Mouse (Mus musculus) intestine, postnatal 0 days (tissue): ENCODE data around the gene Rasgef1c. TPM values are rescaled to one million over a fixed set of nuclear protein-coding genes. Genes with fewer than 3 reads are reported as not detected.

ENCODE experiments used
- ATAC-seq: fragments of 200-750 bp; cut with Nextera tagmentation; 2 replicates; pipeline ENCODE4 v1.8.0; 2017; ENCODE audit warnings: mild to moderate bottlenecking, moderate TSS enrichment, moderate library complexity
- H3K27ac ChIP-seq: fragments of 300-500 bp; sonication (generic); 2 replicates; pipeline ENCODE4 v1.5.1; 2014; ENCODE audit warnings: mild to moderate bottlenecking, low read depth, low read length, moderate library complexity
- H3K27me3 ChIP-seq: fragments of 300-500 bp; sonication (generic); replicated peaks from 2 replicates; pipeline ENCODE4 v1.6.1; 2014; ENCODE audit warnings: low read length, mixed read lengths; ENCODE audit not compliant: control insufficient read depth, insufficient read depth
- H3K36me3 ChIP-seq: fragments of 300-500 bp; sonication (generic); 2 replicates; pipeline ENCODE4 v1.6.1; 2014; ENCODE audit warnings: mild to moderate bottlenecking, moderate library complexity; ENCODE audit not compliant: control insufficient read depth, insufficient read depth
- H3K4me1 ChIP-seq: fragments of 300-500 bp; sonication (generic); replicated peaks from 2 replicates; pipeline ENCODE4 v1.6.1; 2014; ENCODE audit warnings: antibody characterized with exemption, low read length, mixed read lengths; ENCODE audit not compliant: control insufficient read depth, insufficient read depth
- H3K4me2 ChIP-seq: fragments of 300-500 bp; sonication (generic); replicated peaks from 2 replicates; pipeline ENCODE4 v1.6.1; 2014; ENCODE audit warnings: low read depth, mild to moderate bottlenecking, moderate library complexity
- H3K4me3 ChIP-seq: fragments of 300-500 bp; sonication (generic); 2 replicates; pipeline ENCODE4 v1.5.1; 2014; ENCODE audit warnings: low read depth, low read length
- H3K9ac ChIP-seq: fragments of 300-500 bp; sonication (generic); 2 replicates; pipeline ENCODE4 v1.6.1; 2014; ENCODE audit warnings: mild to moderate bottlenecking, low read depth, low read length
- H3K9me3 ChIP-seq: fragments of 300-500 bp; sonication (generic); 2 replicates; pipeline ENCODE4 v1.6.1; 2016; ENCODE audit warnings: mixed run types; ENCODE audit not compliant: control insufficient read depth
- CTCF ChIP-seq: sonication (generic); IDR thresholded peaks from 2 replicates; pipeline ENCODE4 v1.5.1; 2016; ENCODE audit warnings: low read depth, mild to moderate bottlenecking, control low read depth, antibody characterized with exemption, moderate library complexity
- WGBS: fragments of 180-500 bp; shearing (Covaris S2); extraction: QIAGEN DNeasy Blood & Tissue Kit; methylation state at CpG from one replicate; pipeline ENCODE4 v1.1.7; 2014; 5-methylcytosine and 5-hydroxymethylcytosine counted together
- polyA plus RNA-seq: library from polyadenylated mRNA; unstranded; fragments of >200 nt; fragmentation: Nextera tagmentation; extraction: Ambion mirVana; gene quantifications from 2 replicates; pipeline ENCODE4 v1.2.1, GENCODE M21; 2015

Gene Rasgef1c
- polyA plus RNA-seq, 1 experiment from 2014 or later: 0.44 TPM

DNA sequence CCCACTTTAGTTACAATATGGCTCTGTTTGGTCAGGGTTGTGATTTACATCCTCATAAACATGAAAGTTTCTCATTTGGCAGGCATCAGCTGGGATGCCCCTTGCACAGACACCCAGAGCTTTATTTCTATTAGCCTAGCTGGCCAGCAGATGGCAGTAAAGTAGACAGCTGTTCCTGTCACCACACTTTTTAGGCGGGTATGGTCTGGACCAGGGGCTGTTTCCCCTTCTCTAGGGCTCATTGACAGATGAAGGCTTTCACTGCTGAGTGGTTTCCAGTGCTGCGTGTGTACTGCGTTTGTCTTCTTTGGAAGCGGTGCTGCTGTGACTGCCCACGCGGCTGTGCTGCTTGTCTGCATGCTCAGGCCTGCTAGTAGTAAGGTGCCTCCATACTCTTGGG is 29.7 kb upstream of the Rasgef1c start:
- Histone ChIP-seq H3K4me2 (no peak overlapping the region), H3K27me3 (no peaks in the 10 kb centered on the region), H3K9me3 (no peaks in the 10 kb centered on the region), H3K36me3 (peaks cover 37% of the 10 kb centered on the region), H3K4me1 (no peaks in the 10 kb centered on the region), H3K27ac (no peak overlapping the region), H3K4me3 (no peak overlapping the region), H3K9ac (no peak overlapping the region)
- peak; percentile 77 for TF ChIP-seq CTCF
- 46% methylated on average over 6 of the region's 6 CpGs for WGBS
- no peak for ATAC-seq

DNA sequence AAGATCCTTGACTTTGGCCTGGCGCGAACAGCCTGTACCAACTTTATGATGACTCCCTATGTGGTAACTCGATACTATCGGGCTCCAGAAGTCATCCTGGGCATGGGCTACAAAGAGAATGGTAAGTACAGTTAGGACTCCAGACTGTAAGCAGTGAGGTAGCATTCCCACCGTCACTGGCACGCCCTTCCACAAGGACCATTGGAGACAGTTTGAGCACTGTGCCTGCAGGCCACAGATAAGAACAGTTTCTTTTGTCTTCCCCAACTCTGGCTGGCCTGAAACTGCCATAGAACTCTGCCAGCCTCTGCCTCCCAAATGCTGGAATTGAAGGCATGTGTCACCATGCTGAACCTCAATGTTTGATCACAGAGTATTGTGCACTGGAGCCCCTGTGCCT is 28.9 kb upstream of the Rasgef1c start:
- Histone ChIP-seq H3K4me3 (no peak overlapping the region), H3K9me3 (no peaks in the 10 kb centered on the region), H3K9ac (no peak overlapping the region), H3K27me3 (no peaks in the 10 kb centered on the region), H3K4me2 (no peak overlapping the region), H3K27ac (no peak overlapping the region), H3K36me3 (peaks cover 33% of the 10 kb centered on the region), H3K4me1 (no peaks in the 10 kb centered on the region)
- ATAC-seq: no peak
- no peak for TF ChIP-seq CTCF
- WGBS: 94% methylated on average over 6 of the region's 6 CpGs

DNA sequence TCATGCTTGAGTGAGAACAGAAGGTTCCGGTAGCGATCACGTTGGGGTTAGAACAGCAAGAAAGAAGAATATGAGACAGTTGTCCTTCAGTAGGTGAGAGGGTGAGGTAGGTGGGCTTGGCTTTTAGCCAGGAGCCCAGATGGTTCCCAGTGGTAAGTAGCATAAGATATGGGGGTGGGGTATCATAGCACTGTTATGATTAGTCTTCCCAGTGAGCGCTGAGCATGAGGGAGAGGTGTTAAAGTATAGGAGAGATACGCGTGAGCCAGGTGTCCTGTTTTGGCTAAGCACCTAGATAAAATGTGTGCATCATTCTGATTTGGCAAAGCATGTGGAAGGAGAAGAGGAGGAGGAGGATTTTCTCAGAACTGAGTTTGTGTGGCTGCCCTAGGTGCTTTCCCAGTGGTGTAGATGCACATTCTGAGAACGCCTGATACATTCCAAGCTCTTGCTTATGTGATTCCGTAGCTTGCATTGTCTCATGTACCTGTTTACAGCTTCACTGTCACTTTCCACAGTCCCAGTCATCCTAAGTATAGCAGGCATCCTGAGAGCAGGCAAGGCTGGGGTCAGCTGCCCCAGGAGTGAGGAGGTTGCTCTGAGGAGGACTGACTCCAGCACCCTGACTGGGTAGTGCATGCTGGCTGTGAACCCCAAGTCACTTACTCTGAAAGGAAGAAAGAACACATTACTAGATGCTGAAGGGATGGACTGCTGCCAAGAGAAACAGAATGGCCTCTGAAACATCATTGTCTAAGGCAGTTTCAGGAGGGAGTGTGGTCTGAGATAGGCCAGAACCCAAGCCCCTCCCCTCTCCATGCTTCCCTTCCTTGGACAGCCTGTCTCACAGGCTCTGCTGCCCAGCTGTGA is 24.5 kb upstream of the Rasgef1c start:
- no peak overlapping the region for H3K27ac ChIP-seq
- no peak overlapping the region for H3K9ac ChIP-seq
- H3K27me3 ChIP-seq: no peaks in the 10 kb centered on the region
- ATAC-seq: no peak
- H3K36me3 ChIP-seq: peaks cover 39% of the 10 kb centered on the region
- H3K4me3 ChIP-seq: no peak overlapping the region
- H3K4me1 ChIP-seq: no peaks in the 10 kb centered on the region
- H3K9me3 ChIP-seq: no peaks in the 10 kb centered on the region
- no peak overlapping the region for H3K4me2 ChIP-seq
- WGBS: 89% methylated on average over 8 of the region's 8 CpGs
- TF ChIP-seq CTCF: no peak

- no peak for ATAC-seq
- Histone ChIP-seq H3K9me3 (no peaks in the 10 kb centered on the region), H3K4me3 (no peak overlapping the region), H3K9ac (no peak overlapping the region), H3K4me2 (no peak overlapping the region), H3K27ac (no peak overlapping the region), H3K4me1 (no peaks in the 10 kb centered on the region), H3K27me3 (no peaks in the 10 kb centered on the region), H3K36me3 (peaks cover 44% of the 10 kb centered on the region)
- WGBS: 83% methylated on average over 3 of the region's 3 CpGs
- no peak for TF ChIP-seq CTCF
Measured at GRCm38 (mm10) chr11:49879950-49880642, 21.5 kb upstream of the Rasgef1c start.

DNA sequence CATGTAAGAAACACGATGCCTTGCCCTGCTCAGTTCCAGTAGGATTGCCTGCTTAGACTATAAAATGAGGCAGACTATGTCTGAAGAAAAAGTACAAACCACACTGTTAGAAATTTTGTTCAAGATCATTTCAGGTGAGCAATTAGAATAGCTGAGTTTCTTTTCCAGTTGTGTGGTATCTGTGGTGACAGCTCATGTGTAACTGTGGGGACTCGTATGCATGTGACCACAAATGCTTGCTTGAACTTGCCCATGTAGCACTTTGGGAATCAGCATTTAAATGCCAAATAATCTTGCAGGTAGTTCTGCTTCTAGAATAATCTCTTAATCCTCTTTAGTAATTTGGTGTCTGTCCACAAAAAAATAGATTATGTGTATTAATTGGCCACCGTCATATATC is 18.2 kb upstream of the Rasgef1c start:
- no peak overlapping the region for H3K4me2 ChIP-seq
- no peak for TF ChIP-seq CTCF
- ATAC-seq: no peak

DNA sequence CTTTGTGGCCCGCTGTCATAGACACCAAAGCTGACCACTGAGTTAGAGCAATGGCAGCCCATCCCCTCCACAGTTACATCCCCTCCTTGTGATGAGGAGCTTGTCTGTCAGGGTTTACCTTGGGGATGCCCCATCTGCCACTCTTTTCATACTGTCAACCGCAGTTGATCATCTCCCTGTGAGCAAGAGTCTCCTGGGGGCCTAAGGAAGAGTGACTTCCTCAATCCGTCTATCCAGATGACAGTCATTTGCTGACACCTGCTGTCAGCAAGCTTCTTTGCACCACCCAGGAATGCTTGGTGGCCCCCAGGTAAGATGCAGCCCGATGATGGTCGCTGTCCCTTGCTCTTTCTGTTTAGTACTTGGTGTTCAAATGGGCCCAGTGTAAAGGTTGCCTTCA is 13.2 kb upstream of the Rasgef1c start:
- H3K36me3 ChIP-seq: peaks cover 24% of the 10 kb centered on the region
- no peak overlapping the region for H3K4me2 ChIP-seq
- no peaks in the 10 kb centered on the region for H3K4me1 ChIP-seq
- TF ChIP-seq CTCF: no peak
- no peaks in the 10 kb centered on the region for H3K9me3 ChIP-seq
- no peak for ATAC-seq
- H3K27me3 ChIP-seq: no peaks in the 10 kb centered on the region
- no peak overlapping the region for H3K9ac ChIP-seq
- WGBS: 88% methylated on average over 5 of the region's 5 CpGs
- no peak overlapping the region for H3K4me3 ChIP-seq
- no peak overlapping the region for H3K27ac ChIP-seq

More for the DNA sequence above, 18.2 kb upstream of the Rasgef1c start:
- Histone ChIP-seq H3K4me3 (no peak overlapping the region), H3K4me1 (no peaks in the 10 kb centered on the region), H3K9ac (no peak overlapping the region), H3K36me3 (peaks cover 38% of the 10 kb centered on the region), H3K27ac (no peak overlapping the region), H3K9me3 (no peaks in the 10 kb centered on the region), H3K27me3 (no peaks in the 10 kb centered on the region)
- WGBS: 93% methylated on average over 3 of the region's 3 CpGs
